Mouse (Mus musculus) gastrocnemius, adult 18-20 months (tissue): ENCODE results near the gene Pih1d1. TPM values are rescaled to one million over a fixed set of nuclear protein-coding genes. Genes with fewer than 3 reads are reported as not detected.

Experiments
- DNase-seq: peaks from one replicate; pipeline ENCODE4 v3.0.0; 2021; ENCODE audit warnings: low spot score
- total RNA-seq, 2 experiments: library from RNA; stranded (reverse); gene quantifications; 2 replicates each; pipeline ENCODE4 v1.2.3; 2021

The Pih1d1 gene
- total RNA-seq, 2 experiments from 2014 or later = 34.2 to 34.5 TPM

DNA sequence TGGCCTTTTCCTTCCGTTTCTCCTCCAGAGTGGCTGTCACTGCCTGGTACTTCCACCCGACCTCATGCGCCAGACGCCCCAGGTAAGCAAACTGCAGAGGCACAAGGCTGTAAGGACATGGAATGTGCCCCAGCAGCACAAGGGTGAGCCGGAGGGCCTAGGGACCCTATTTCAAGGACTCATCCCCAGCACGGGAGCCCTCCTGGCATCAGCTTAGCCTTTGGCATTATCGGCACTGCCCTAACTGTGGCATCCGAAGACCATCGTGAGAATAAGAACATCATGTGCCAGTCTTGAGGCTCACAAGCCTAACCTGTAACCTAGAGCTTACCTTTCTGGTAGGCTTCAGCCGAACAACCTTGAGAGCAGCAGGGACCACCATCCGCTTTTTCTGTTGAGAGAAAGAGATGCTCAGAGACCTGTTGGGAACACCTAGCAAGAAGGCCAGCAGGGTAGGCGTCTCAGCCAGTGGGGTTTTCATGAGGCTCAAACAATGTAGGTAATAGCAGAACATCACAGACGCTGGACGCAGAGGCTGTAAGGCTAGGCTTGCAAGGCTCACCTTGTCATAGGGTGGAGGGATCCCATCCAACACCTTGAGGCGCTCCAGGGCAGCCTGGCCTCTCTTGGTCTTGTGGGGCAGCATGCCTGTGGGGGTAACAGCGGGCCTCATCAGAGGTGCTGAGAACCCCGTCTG lies 27.8 kb upstream of the Pih1d1 start:
- no peak for DNase-seq

GRCm38 (mm10) chr7:45126844-45127699 lies 27.0 kb upstream of the Pih1d1 start:
- no peak for DNase-seq

- DNase-seq = no peak
Measured at GRCm38 (mm10) chr7:45127700-45128224, 26.3 kb upstream of the Pih1d1 start.

DNA sequence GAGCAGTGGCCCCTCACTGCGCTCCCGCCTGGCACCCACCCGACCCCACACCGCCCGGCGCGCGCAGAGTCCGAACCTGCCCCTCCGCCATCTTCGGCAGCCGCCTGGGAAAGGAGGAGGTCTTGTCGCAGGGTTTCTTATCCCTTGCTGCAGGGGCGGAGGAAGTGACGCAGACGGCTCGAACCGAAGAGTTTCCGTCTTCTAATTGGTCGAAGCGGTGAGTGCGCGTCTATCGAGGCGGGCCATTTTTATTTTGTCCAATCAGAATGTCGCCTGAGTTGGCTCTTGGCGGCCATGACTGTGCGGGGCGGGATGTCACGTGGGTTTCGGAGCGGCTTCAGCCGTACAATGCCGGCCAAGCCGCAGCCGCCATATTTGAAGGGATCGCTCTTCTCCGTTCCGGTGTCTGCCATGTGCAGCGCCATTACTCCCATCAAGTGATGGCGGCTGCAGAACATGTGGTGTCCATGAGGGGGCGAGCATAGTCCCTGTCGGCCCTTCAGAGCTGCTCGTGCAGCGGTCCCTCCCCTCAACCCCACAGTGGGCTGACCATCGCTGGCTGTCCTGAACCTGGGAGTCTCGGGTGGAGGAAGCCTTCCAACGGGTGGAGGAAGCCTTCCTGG lies 25.4 kb upstream of the Pih1d1 start, which contains the start of gene Rpl13a:
TSS of gene Rpl13a (minus strand) at position 138 of the 623 bp plus-strand sequence.
- peak; percentile 99 for DNase-seq

GRCm38 (mm10) chr7:45129318-45129717 lies 24.8 kb upstream of the Pih1d1 start:
- peak; percentile 51 for DNase-seq

DNA sequence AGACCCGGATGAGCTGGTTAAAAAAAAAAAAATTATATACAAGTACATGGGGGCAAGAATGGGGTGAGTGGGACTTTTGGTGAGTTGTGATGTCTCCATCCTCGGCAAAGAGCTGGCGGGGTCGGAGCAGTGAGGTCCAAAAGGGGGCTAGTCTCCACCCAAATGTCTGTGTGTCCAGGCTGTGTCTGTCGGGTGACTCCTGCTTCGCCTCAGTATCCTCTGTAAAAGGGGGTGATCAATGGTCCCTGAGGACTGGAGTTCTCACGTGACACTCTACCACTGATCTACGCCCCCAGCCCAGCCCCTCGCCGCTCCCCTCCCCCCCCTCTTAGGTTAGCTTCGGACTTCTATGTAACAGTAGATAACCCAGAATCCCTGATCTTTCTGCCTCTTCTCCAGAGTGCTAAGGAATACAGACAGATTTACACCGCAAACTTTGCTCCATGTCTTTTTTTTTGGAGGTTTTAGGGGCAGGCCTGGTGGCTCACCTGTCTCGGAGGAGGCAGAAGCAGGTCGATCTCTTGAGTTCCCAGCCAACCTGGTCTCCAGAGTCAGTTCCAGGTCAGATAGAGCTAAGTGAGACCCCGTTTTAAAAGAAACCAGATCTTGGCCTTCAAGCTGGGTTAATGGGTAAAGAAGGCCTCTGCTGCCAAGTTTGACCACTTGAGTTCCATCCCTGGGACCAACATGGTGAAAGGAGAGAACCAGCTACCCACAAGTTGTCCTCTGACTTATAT lies 24.2 kb upstream of the Pih1d1 start:
- DNase-seq = no peak

DNA sequence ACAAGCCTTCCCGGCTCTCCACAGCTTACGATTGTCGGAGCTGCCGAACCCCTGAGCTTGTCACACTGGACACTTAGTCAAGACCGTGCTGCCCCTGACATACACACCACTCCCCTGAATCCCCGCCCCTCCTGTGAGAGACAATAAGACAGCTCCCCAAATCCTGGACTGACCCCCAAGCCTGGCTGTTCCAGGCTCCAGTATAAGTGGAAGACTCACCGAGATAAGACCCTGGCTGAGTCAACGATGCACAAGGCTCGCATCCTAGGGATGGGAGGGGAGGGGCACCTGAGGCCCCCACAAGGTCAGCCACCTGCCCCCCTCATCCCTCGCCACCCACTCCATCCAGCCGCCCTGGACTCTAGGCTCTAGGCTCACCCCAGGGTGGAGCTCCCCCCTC lies 22.3 kb upstream of the Pih1d1 start:
- DNase-seq = no peak

DNA sequence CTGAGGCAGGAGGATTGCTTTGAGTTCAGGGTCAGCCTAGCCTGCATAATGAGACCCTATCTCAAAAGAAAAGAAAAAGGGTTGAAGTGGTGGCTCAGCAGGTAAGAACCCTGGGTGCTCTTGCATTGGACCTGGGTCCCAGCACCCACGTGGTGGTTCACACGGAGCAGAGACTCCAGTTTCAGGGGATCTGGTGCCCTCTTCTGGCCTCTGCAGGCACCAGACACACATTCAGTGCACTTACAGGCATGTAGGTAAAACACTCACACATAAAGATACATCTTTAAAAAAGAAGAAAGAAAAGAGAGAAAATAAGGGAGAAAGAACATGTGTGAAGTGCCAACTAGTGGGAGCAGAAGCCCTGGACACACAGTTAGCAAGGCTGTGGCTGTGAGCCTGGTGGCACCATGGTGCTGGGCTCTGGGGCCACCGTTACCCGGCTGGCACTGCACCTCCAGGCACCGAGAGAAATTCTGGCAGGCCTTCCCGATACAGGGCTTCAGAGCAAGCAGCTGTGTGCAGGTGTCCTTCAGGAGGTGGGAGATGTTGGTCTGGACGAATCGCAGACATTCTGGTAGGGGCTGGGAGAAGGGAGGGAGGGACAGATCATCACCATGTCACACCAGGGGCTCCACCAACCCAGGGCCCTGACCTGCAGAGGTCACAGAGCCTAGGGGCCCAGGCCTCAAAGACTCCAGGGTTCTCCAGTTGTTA lies 20.5 kb upstream of the Pih1d1 start:
- DNase-seq = no peak

DNA sequence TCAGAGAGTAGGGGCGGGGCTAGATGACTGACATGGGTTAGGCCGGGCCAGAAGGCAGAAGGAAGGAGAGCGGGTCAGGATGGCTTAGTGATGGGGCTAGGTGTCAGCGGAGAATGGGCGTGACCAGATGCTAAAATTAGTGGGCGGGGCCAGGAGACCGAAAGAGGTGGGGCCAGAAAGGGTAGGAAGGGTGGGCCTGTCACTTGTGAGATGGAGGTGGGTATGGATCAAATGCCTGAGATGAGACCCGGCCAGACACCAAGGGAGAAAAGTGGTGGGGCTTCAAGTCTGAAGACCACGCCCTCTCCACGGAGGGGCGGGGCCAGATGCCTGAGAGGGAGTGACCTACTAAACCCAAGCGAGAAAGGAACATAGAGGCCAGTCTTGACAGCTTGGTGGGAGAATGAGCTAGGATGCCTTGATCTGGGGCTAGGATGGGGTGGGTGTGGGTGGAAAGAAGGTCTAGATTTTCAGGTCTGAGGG lies 19.5 kb upstream of the Pih1d1 start:
- DNase-seq = no peak

- no peak for DNase-seq
Measured at GRCm38 (mm10) chr7:45135370-45135769, 18.7 kb upstream of the Pih1d1 start.

GRCm38 (mm10) chr7:45135993-45136567 lies 18.0 kb upstream of the Pih1d1 start, which contains the start of the genes Gm45713 and Flt3l:
Gm45713 (minus strand) TSS chr7:45136231.
Flt3l (minus strand) TSS chr7:45136432.
- peak; percentile 96 for DNase-seq

- no peak for DNase-seq
Measured at GRCm38 (mm10) chr7:45137171-45138006, 16.7 kb upstream of the Pih1d1 start.

GRCm38 (mm10) chr7:45138403-45138802 lies 15.7 kb upstream of the Pih1d1 start:
- DNase-seq = no peak

DNA sequence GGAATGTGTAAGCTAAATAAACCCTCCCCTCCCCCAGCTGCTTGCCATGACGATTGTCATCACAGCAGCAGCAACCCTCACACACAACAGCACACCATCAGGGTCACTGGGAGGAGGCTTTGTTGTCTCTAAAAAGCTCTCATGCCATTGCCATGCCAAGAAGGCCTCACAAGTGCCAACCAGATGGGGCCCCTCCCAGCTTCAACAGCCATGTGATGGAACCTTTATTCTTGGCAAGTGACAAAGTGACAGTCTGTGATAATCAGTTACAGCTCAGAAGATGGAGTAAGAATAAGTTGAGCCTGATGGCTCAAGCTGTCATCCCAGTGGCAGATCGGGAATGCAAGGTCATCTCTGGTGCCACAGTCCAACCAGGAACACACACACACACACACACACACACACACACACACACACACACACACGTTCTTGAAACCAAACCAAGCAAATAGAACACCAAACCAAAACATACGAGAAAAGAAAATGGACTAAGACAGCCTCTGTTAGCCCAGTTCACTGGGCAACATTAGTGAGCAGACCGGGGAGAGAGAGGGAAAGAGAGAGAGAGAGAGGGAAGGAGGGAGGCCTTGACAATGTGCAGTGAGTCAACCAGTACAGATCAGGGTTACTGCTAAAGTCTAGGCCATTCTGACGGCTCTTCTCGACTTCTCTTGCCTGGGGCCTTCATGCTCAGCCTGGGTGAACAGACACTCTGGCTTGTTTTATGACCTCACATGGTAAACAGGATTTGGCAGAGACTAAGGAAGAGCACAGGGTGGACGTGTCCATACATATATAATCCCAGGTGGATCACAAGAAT lies 14.0 kb upstream of the Pih1d1 start:
- no peak for DNase-seq

GRCm38 (mm10) chr7:45141319-45141718 lies 12.8 kb upstream of the Pih1d1 start:
- DNase-seq = no peak

- no peak for DNase-seq
Measured at GRCm38 (mm10) chr7:45141914-45142313, 12.2 kb upstream of the Pih1d1 start.

- DNase-seq = no peak
Measured at GRCm38 (mm10) chr7:45144368-45145174, 9.5 kb upstream of the Pih1d1 start.
